Mouse (Mus musculus): ENCODE measurements around the gene Cc2d2b. TPM values are rescaled to one million over a fixed set of nuclear protein-coding genes. Genes with fewer than 3 reads are reported as not detected.

The Cc2d2b gene
- polyA plus RNA-seq, 1 experiment from 2014 or later, result 0.14 TPM

DNA sequence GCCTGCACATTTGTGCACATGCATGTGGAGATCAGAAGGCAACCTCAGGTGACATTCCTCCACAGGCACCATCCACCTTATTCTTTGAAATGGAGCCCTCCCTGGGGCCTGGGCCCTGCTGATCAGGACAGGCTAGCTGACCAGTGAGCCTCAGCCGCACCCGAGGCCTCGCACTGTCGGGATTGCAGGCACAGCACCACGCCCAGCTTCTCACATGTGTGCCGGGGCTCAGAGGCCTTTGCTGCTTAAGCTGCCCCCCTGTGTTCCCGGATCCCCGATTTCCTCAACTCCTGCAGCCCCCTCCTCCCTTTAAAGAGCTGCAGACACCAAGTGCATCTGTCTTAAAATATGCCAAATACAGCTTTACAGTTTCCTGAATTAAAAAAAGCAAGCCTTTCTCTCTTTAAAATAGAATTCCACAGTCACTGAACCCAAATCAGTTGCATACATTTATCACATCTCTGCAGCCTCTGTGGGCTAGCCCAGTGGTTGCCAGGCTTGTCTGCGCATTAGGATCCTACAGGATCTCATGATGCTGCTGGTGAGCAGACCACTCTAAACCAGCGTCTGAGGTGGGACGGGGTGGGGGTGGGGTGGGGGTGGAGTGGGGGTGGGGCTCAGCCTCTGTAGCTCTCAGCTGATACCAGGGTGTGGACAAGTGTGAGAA lies 29.0 kb upstream of the Cc2d2b start:
- 36% methylated on average over 11 of the region's 11 CpGs for WGBS
- Histone ChIP-seq H3K9ac (ENCODE audit: low read depth, low read length) (no peak overlapping the region), H3K36me3 (ENCODE audit: control insufficient read depth, insufficient read depth) (no peaks in the 10 kb centered on the region), H3K4me1 (replicated peaks; ENCODE audit: control insufficient read depth, insufficient read depth, low read length) (no peaks in the 10 kb centered on the region), H3K4me3 (ENCODE audit: low read depth, low read length) (no peak overlapping the region), H3K9me3 (ENCODE audit: control insufficient read depth) (no peaks in the 10 kb centered on the region), H3K4me2 (replicated peaks; ENCODE audit: low read depth) (no peak overlapping the region), H3K27ac (ENCODE audit: low read depth, low read length) (no peak overlapping the region), H3K27me3 (replicated peaks; ENCODE audit: control insufficient read depth, insufficient read depth, low read length) (no peaks in the 10 kb centered on the region)
- TF ChIP-seq CTCF (IDR thresholded peaks at IDR 0.05; ENCODE audit: low read depth), result no peak
- ATAC-seq, result no peak

DNA sequence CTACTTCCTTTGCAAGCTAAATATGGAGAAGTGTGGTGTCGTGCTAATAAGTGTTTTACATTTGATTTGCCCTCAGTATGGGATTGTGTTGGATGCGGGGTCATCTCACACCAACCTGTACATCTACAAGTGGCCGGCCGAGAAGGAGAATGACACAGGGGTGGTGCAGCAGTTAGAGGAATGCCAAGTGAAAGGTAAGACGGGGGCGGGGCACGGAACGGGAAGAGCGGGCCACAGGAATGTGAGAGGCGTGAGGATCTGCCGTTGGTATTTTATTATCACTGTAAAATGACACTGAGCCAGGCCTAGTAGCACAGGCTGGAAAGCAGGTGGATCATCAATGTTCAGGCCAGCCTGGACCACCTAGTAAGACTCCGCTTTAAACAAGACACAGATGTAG lies 28.2 kb upstream of the Cc2d2b start:
- Histone ChIP-seq H3K4me2 (replicated peaks; ENCODE audit: low read depth) (no peak overlapping the region), H3K4me3 (ENCODE audit: low read depth, low read length) (no peak overlapping the region), H3K27ac (ENCODE audit: low read depth, low read length) (no peak overlapping the region), H3K27me3 (replicated peaks; ENCODE audit: control insufficient read depth, insufficient read depth, low read length) (no peaks in the 10 kb centered on the region), H3K36me3 (ENCODE audit: control insufficient read depth, insufficient read depth) (no peaks in the 10 kb centered on the region), H3K9me3 (ENCODE audit: control insufficient read depth) (no peaks in the 10 kb centered on the region), H3K4me1 (replicated peaks; ENCODE audit: control insufficient read depth, insufficient read depth, low read length) (no peaks in the 10 kb centered on the region), H3K9ac (ENCODE audit: low read depth, low read length) (no peak overlapping the region)
- ATAC-seq, result no peak
- WGBS, result 51% methylated on average over 12 of the region's 12 CpGs
- no peak for TF ChIP-seq CTCF (IDR thresholded peaks at IDR 0.05; ENCODE audit: low read depth)

DNA sequence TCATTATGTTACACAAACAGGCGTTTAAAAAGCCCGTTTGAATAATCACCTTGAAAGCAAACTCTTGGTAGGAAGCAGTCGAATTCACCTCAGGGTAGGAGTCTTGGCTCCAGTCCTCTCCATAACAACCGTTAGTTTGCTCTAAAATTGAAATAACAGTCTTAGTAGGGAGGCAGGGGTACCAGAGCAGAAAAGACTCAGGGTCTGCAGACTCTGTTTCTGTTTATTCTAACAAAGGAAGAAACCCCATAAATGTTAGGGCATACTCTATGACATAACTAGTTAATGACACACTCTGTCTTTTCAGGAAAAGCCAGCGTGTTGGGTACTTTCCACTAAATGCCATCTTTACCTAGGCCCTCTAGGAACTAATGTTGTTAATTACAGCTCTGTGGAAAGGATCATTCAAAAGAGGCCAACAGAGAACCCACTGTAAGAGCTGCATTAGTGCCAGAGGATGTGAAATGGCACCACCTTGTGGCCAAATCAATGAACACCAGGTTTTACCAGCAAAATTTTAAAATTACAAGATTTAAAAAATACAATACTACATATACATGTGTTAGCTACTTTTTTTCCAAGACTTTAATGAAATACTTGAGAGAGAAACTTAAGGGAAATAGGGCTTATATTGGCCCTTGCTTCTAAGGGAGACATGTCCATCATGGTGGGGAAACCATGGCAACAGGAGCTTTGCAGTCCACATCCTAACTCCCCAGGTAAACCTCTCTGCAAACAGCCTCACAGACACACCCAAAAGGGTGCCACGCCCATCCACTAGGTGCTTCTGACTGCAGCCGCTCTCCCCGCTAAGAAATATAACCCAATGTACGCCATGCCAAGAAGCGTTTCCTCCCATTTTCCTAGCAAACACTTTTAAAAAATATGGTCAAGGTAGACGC lies 26.2 kb upstream of the Cc2d2b start:
- WGBS, result 51% methylated on average over 11 of the region's 11 CpGs
- ATAC-seq, result no peak

GRCm38 (mm10) chr19:40723516-40723915 lies 25.0 kb upstream of the Cc2d2b start:
- no peak for ATAC-seq
- Histone ChIP-seq H3K36me3 (ENCODE audit: control insufficient read depth, insufficient read depth) (no peaks in the 10 kb centered on the region), H3K4me1 (replicated peaks; ENCODE audit: control insufficient read depth, insufficient read depth, low read length) (no peaks in the 10 kb centered on the region), H3K27me3 (replicated peaks; ENCODE audit: control insufficient read depth, insufficient read depth, low read length) (no peaks in the 10 kb centered on the region), H3K4me2 (replicated peaks; ENCODE audit: low read depth) (no peak overlapping the region), H3K9me3 (ENCODE audit: control insufficient read depth) (no peaks in the 10 kb centered on the region), H3K4me3 (ENCODE audit: low read depth, low read length) (no peak overlapping the region), H3K9ac (ENCODE audit: low read depth, low read length) (no peak overlapping the region), H3K27ac (ENCODE audit: low read depth, low read length) (no peak overlapping the region)
- 51% methylated on average over 10 of the region's 10 CpGs for WGBS
- TF ChIP-seq CTCF (IDR thresholded peaks at IDR 0.05; ENCODE audit: low read depth), result no peak

More for the DNA sequence above, 26.2 kb upstream of the Cc2d2b start:
- Histone ChIP-seq H3K4me3 (ENCODE audit: low read depth, low read length) (no peak overlapping the region), H3K9me3 (ENCODE audit: control insufficient read depth) (no peaks in the 10 kb centered on the region), H3K4me1 (replicated peaks; ENCODE audit: control insufficient read depth, insufficient read depth, low read length) (no peaks in the 10 kb centered on the region), H3K36me3 (ENCODE audit: control insufficient read depth, insufficient read depth) (no peaks in the 10 kb centered on the region), H3K27me3 (replicated peaks; ENCODE audit: control insufficient read depth, insufficient read depth, low read length) (no peaks in the 10 kb centered on the region), H3K4me2 (replicated peaks; ENCODE audit: low read depth) (no peak overlapping the region), H3K27ac (ENCODE audit: low read depth, low read length) (no peak overlapping the region), H3K9ac (ENCODE audit: low read depth, low read length) (no peak overlapping the region)
- TF ChIP-seq CTCF (IDR thresholded peaks at IDR 0.05; ENCODE audit: low read depth), result peak; percentile 86

DNA sequence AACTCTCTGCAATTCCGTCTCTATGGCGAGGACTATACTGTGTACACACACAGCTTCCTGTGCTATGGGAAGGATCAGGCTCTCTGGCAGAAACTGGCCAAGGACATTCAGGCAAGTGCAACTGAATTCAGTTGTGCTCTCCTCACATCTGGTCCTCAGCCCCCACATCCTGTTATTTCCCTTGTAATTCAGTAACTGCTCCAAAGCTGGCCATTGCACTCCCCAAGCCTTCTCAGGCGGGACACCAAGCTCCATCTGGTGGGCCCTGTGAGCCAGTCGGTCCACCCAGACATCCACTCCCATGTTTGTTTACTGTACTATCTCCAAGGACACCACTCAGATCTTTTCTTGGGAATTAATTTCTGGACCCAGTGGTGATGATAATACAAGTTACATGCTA lies 22.4 kb upstream of the Cc2d2b start:
- H3K9me3 ChIP-seq (ENCODE audit: control insufficient read depth), result no peaks in the 10 kb centered on the region
- no peaks in the 10 kb centered on the region for H3K4me1 ChIP-seq (replicated peaks; ENCODE audit: control insufficient read depth, insufficient read depth, low read length)
- H3K27ac ChIP-seq (ENCODE audit: low read depth, low read length), result no peak overlapping the region
- 0 out of 2 replicates have a peak, but pooled peaks have one; percentile 6 for ATAC-seq
- TF ChIP-seq CTCF (IDR thresholded peaks at IDR 0.05; ENCODE audit: low read depth), result no peak
- no peak overlapping the region for H3K4me3 ChIP-seq (ENCODE audit: low read depth, low read length)
- H3K9ac ChIP-seq (ENCODE audit: low read depth, low read length), result no peak overlapping the region
- no peaks in the 10 kb centered on the region for H3K36me3 ChIP-seq (ENCODE audit: control insufficient read depth, insufficient read depth)
- H3K27me3 ChIP-seq (replicated peaks; ENCODE audit: control insufficient read depth, insufficient read depth, low read length), result no peaks in the 10 kb centered on the region
- WGBS, result 46% methylated on average over 4 of the region's 4 CpGs
- no peak overlapping the region for H3K4me2 ChIP-seq (replicated peaks; ENCODE audit: low read depth)

DNA sequence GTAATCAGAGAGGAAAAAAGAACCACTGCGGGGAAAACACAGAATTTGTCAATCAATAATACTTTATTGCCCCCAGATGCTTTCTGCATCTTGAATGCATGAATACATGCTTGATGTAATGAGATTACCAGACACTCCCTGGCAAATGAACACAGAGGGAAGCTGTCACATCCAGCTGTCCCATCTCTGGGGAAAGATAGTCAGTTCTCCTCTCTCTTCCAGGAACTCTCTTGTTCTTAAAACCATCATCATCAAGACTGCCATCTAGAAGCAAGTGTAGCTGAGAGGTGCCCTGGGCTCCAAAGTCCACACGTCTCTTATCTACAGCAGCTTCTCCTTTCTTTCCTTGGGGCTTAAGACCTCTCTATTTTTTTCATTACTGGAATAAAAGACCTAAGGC lies 21.9 kb upstream of the Cc2d2b start:
- H3K9me3 ChIP-seq (ENCODE audit: control insufficient read depth), result no peaks in the 10 kb centered on the region
- no peak overlapping the region for H3K4me3 ChIP-seq (ENCODE audit: low read depth, low read length)
- no peaks in the 10 kb centered on the region for H3K36me3 ChIP-seq (ENCODE audit: control insufficient read depth, insufficient read depth)
- no peaks in the 10 kb centered on the region for H3K27me3 ChIP-seq (replicated peaks; ENCODE audit: control insufficient read depth, insufficient read depth, low read length)
- no peak overlapping the region for H3K4me2 ChIP-seq (replicated peaks; ENCODE audit: low read depth)
- no peak for ATAC-seq
- TF ChIP-seq CTCF (IDR thresholded peaks at IDR 0.05; ENCODE audit: low read depth), result no peak
- H3K9ac ChIP-seq (ENCODE audit: low read depth, low read length), result no peak overlapping the region
- no peak overlapping the region for H3K27ac ChIP-seq (ENCODE audit: low read depth, low read length)
- WGBS, result 37% methylated on average over 2 of the region's 2 CpGs
- no peaks in the 10 kb centered on the region for H3K4me1 ChIP-seq (replicated peaks; ENCODE audit: control insufficient read depth, insufficient read depth, low read length)
